Mouse (Mus musculus): ENCODE measurements around the gene 4930595D18Rik. TPM values are rescaled to one million over a fixed set of nuclear protein-coding genes. Genes with fewer than 3 reads are reported as not detected.
A peak's percentile ranks its signal among the peaks of the same experiment; 100 is the strongest.

Gene 4930595D18Rik
- polyA plus RNA-seq, 1 experiment from 2014 or later, result not detected

DNA sequence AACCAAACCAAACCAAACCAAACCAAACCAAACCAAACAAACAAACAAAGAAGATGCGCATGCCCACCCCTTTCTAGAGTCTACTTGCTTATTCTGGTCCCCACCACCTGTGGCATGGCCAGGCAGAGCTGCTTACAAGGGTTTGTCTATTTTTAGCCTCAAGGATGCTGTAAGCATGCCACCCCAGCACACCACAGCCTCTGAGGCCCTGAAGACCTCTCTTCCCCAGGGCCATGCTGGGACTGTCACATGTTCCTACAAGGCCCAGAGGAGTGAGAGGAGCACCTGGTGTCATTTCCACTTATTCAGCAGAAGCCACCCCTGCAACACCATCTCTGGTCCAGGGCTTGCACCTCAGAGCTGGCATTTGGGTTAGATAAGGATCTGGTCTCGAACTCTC is 39.7 kb downstream of the 4930595D18Rik start:
- Histone ChIP-seq H3K36me3 (replicated peaks; ENCODE audit: control insufficient read depth, insufficient read depth, low read depth, low read length) (no peaks in the 10 kb centered on the region), H3K9ac (replicated peaks; ENCODE audit: low read length) (no peak overlapping the region), H3K4me2 (ENCODE audit: low read depth, low read length) (no peak overlapping the region), H3K27me3 (ENCODE audit: control insufficient read depth, insufficient read depth, low read length) (no peaks in the 10 kb centered on the region), H3K4me3 (ENCODE audit: low read depth, low read length) (no peak overlapping the region), H3K27ac (replicated peaks; ENCODE audit: low read depth, low read length) (no peak overlapping the region), H3K9me3 (replicated peaks; ENCODE audit: control insufficient read depth, low read length) (no peaks in the 10 kb centered on the region), H3K4me1 (ENCODE audit: control insufficient read depth, insufficient read depth, low read length) (peaks cover 3% of the 10 kb centered on the region; the same call in 1 of the 2 replicates)
- DNase-seq (ENCODE audit: low spot score) (no peak), ATAC-seq (replicated peaks; ENCODE audit: insufficient number of reproducible peaks, low FRiP score, low TSS enrichment, low read depth) (no peak)
- 94% methylated on average over 2 of the region's 2 CpGs for WGBS

DNA sequence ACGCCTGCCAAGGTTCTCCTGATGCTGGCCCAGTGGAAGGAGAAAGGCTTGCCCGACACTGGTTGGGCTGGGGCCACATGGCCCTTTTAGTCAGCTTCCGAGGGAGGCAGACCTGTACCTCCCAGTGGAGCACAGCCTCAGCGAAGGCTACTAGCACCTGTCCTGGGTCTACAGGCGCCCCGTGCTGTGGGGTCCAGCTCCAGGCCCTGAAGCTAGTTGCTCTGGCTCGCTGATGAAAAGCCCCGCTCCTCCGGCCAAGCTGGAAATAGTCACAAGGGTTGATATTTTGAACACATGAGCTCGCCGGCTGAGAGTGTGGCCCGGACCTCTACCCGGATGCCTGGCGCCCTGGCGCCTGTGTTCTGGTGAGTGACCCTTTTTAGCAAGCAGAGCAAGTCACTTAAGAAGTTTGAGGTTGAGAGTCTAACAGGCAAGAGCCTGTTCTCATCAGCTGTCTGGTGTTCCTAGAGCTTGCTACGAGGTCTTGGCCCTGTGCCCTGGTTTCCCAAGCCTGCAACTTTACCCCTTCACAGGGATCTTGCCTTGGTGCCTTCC is 40.7 kb downstream of the 4930595D18Rik start:
- Histone ChIP-seq H3K36me3 (replicated peaks; ENCODE audit: control insufficient read depth, insufficient read depth, low read depth, low read length) (no peaks in the 10 kb centered on the region), H3K27me3 (ENCODE audit: control insufficient read depth, insufficient read depth, low read length) (no peaks in the 10 kb centered on the region), H3K9me3 (replicated peaks; ENCODE audit: control insufficient read depth, low read length) (no peaks in the 10 kb centered on the region), H3K27ac (replicated peaks; ENCODE audit: low read depth, low read length) (peak overlapping the region; percentile 52), H3K4me2 (ENCODE audit: low read depth, low read length) (no peak overlapping the region), H3K4me1 (ENCODE audit: control insufficient read depth, insufficient read depth, low read length) (peaks cover 3% of the 10 kb centered on the region; the same call in 1 of the 2 replicates), H3K9ac (replicated peaks; ENCODE audit: low read length) (no peak overlapping the region), H3K4me3 (ENCODE audit: low read depth, low read length) (no peak overlapping the region)
- 72% methylated on average over 16 of the region's 16 CpGs for WGBS
- DNase-seq (ENCODE audit: low spot score) (no peak), ATAC-seq (replicated peaks; ENCODE audit: insufficient number of reproducible peaks, low FRiP score, low TSS enrichment, low read depth) (no peak)

DNA sequence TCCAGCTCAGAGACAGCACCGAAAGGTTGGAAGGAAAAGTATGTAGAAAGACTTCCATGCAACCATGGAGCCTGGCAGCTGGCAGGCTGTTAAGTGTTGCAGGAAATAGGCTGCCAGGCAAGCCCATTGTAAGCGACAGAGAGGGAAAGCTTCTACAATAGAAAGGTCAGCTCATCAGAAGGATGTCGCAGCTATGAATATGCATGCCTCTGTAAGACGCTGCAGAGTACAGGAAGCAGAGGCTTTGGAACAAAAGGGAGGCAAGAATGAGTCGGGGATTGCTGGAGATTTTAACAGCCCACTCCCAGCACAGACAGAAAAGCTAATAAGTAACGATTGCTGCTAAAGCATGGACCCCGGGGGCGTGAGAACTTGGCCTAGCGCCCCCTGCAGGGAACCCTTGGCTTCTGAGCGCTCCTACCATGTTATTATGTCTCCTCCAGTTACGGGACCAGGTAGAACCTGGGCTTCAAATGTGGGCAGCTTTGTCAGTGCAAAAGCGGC is 41.2 kb downstream of the 4930595D18Rik start:
- Histone ChIP-seq H3K4me2 (ENCODE audit: low read depth, low read length) (no peak overlapping the region), H3K4me1 (ENCODE audit: control insufficient read depth, insufficient read depth, low read length) (peaks cover 3% of the 10 kb centered on the region; the same call in 1 of the 2 replicates), H3K9me3 (replicated peaks; ENCODE audit: control insufficient read depth, low read length) (no peaks in the 10 kb centered on the region), H3K27ac (replicated peaks; ENCODE audit: low read depth, low read length) (peak overlapping the region; percentile 52), H3K9ac (replicated peaks; ENCODE audit: low read length) (no peak overlapping the region), H3K36me3 (replicated peaks; ENCODE audit: control insufficient read depth, insufficient read depth, low read depth, low read length) (no peaks in the 10 kb centered on the region), H3K27me3 (ENCODE audit: control insufficient read depth, insufficient read depth, low read length) (no peaks in the 10 kb centered on the region), H3K4me3 (ENCODE audit: low read depth, low read length) (no peak overlapping the region)
- 23% methylated on average over 12 of the region's 12 CpGs for WGBS
- DNase-seq (ENCODE audit: low spot score) (peak; percentile 48), ATAC-seq (replicated peaks; ENCODE audit: insufficient number of reproducible peaks, low FRiP score, low TSS enrichment, low read depth) (0 out of 2 replicates have a peak, but pooled peaks have one; percentile 45)

DNA sequence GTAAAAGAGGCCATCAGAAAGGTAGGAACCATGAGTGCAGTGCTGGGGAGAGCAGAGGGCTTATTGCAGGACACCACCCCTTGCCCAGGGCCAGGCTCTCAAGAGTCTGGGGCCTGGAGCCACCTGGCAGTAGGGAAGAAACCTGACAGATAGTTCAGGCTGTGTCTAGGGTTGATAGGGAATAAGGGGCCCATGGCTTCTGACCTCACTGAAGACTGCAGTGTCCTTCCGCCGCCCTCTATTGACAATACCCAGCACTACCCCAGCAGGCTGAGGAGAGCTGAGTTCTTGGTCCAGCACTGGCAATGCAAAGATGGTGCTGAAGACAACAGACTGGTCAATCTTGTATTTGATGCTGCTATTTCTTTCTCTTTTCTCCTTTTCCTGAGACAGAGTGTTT is 47.2 kb downstream of the 4930595D18Rik start:
- ATAC-seq (replicated peaks; ENCODE audit: insufficient number of reproducible peaks, low FRiP score, low TSS enrichment, low read depth), result no peak
- H3K27me3 ChIP-seq (ENCODE audit: control insufficient read depth, insufficient read depth, low read length), result no peaks in the 10 kb centered on the region
- no peak overlapping the region for H3K9ac ChIP-seq (replicated peaks; ENCODE audit: low read length)
- no peak overlapping the region for H3K4me3 ChIP-seq (ENCODE audit: low read depth, low read length)
- 48% methylated on average over 2 of the region's 2 CpGs for WGBS
- DNase-seq (ENCODE audit: low spot score), result no peak
- no peaks in the 10 kb centered on the region for H3K4me1 ChIP-seq (ENCODE audit: control insufficient read depth, insufficient read depth, low read length)
- H3K36me3 ChIP-seq (replicated peaks; ENCODE audit: control insufficient read depth, insufficient read depth, low read depth, low read length), result no peaks in the 10 kb centered on the region
- H3K27ac ChIP-seq (replicated peaks; ENCODE audit: low read depth, low read length), result no peak overlapping the region
- H3K4me2 ChIP-seq (ENCODE audit: low read depth, low read length), result no peak overlapping the region
- no peaks in the 10 kb centered on the region for H3K9me3 ChIP-seq (replicated peaks; ENCODE audit: control insufficient read depth, low read length)

DNA sequence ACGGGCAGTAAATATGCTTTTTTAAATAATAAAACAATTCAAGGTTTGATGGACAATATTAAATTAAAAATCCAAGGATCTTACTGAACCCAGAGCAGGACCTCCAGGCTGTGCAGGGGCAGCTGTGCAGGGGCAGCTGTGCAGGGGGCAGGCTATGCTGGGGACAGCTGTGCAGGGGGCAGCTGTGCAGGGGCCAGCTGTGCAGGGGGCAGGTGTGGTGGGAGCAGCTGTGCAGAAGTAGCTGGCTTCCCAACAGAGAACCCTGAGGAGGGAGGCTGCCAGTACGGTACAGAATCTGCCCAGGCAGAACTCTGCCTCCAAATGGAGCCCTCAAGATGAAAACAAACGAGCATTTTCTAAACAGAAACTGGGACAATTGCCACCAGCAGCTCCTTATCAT is 48.3 kb downstream of the 4930595D18Rik start:
- Histone ChIP-seq H3K36me3 (replicated peaks; ENCODE audit: control insufficient read depth, insufficient read depth, low read depth, low read length) (no peaks in the 10 kb centered on the region), H3K27ac (replicated peaks; ENCODE audit: low read depth, low read length) (no peak overlapping the region), H3K27me3 (ENCODE audit: control insufficient read depth, insufficient read depth, low read length) (no peaks in the 10 kb centered on the region), H3K9me3 (replicated peaks; ENCODE audit: control insufficient read depth, low read length) (no peaks in the 10 kb centered on the region), H3K4me1 (ENCODE audit: control insufficient read depth, insufficient read depth, low read length) (no peaks in the 10 kb centered on the region), H3K4me2 (ENCODE audit: low read depth, low read length) (no peak overlapping the region), H3K4me3 (ENCODE audit: low read depth, low read length) (no peak overlapping the region), H3K9ac (replicated peaks; ENCODE audit: low read length) (no peak overlapping the region)
- DNase-seq (ENCODE audit: low spot score), result no peak
- 76% methylated on average over 3 of the region's 3 CpGs for WGBS
- ATAC-seq (replicated peaks; ENCODE audit: insufficient number of reproducible peaks, low FRiP score, low TSS enrichment, low read depth), result no peak

DNA sequence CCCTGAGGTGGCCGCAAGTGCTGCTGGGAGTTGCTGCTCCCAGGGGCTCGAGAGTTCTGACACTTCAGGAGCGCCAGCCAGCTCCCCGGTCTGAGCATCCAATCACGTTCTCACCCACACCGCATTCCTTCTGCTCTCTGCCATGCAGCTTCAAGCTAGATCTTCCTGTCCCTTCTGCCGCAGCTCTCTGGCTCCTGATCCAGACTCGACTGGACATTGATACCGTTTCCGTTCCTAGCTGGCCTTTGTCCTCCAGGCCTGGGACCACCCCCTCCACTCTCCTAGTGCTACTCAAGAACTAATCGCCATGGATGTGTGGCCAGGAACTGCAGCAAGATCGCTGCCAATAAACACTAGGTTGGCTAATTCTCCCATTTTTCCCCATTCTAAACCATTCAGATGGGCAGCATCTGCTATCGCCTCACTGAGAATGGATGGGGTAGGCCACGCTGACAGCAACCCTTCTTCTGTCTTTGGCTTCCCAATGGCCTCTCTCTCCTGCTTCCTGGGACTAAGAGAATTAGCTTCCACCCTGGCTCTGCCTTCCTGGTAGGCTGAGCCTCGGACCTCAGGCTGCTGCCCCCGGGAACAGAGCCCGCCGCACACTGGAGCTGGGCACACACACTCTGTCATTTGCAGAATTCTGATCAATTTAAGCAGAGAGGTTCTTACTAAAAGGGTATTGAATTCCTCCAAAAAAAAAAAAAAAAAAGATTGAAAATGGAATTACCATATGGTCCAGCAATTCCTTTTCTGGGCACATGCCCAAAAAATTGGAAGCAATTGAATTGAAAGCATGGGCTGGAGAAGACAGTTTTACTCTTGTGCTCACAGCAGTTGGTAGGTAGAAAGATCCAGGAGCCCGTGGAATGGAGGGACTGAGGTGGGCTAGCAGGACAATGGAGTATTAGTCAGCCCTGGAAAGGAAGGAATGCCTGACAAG is 49.2 kb downstream of the 4930595D18Rik start:
- no peaks in the 10 kb centered on the region for H3K27me3 ChIP-seq (ENCODE audit: control insufficient read depth, insufficient read depth, low read length)
- H3K4me3 ChIP-seq (ENCODE audit: low read depth, low read length), result no peak overlapping the region
- ATAC-seq (replicated peaks; ENCODE audit: insufficient number of reproducible peaks, low FRiP score, low TSS enrichment, low read depth) (no peak), DNase-seq (ENCODE audit: low spot score) (no peak)
- WGBS, result 77% methylated on average over 19 of the region's 19 CpGs
- H3K36me3 ChIP-seq (replicated peaks; ENCODE audit: control insufficient read depth, insufficient read depth, low read depth, low read length), result no peaks in the 10 kb centered on the region
- no peak overlapping the region for H3K4me2 ChIP-seq (ENCODE audit: low read depth, low read length)
- no peaks in the 10 kb centered on the region for H3K9me3 ChIP-seq (replicated peaks; ENCODE audit: control insufficient read depth, low read length)
- no peak overlapping the region for H3K27ac ChIP-seq (replicated peaks; ENCODE audit: low read depth, low read length)
- H3K9ac ChIP-seq (replicated peaks; ENCODE audit: low read length), result no peak overlapping the region
- no peaks in the 10 kb centered on the region for H3K4me1 ChIP-seq (ENCODE audit: control insufficient read depth, insufficient read depth, low read length)

DNA sequence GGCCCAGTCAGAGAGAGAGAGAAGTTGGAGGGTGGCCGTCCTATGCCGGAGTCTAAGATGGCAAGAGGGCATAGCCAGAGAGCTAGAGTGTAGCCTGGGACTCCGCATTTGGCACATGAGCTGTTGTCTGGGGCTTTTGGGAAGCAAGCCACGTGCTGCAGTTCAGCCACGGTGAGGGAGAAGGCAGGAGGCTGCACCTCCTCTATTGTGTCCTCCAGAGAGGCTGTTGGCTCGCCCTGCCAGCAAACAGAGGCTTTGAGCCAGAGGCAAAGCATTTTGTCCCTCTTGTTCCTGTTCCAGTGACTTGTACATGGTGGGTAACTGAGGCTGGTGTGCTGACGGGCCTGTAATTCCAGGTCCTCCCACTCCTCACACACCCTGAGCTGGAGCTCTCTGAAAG is 50.1 kb downstream of the 4930595D18Rik start:
- Histone ChIP-seq H3K36me3 (replicated peaks; ENCODE audit: control insufficient read depth, insufficient read depth, low read depth, low read length) (no peaks in the 10 kb centered on the region), H3K9ac (replicated peaks; ENCODE audit: low read length) (no peak overlapping the region), H3K27me3 (ENCODE audit: control insufficient read depth, insufficient read depth, low read length) (no peaks in the 10 kb centered on the region), H3K4me1 (ENCODE audit: control insufficient read depth, insufficient read depth, low read length) (no peaks in the 10 kb centered on the region), H3K4me3 (ENCODE audit: low read depth, low read length) (no peak overlapping the region), H3K4me2 (ENCODE audit: low read depth, low read length) (no peak overlapping the region), H3K27ac (replicated peaks; ENCODE audit: low read depth, low read length) (no peak overlapping the region), H3K9me3 (replicated peaks; ENCODE audit: control insufficient read depth, low read length) (no peaks in the 10 kb centered on the region)
- DNase-seq (ENCODE audit: low spot score) (no peak), ATAC-seq (replicated peaks; ENCODE audit: insufficient number of reproducible peaks, low FRiP score, low TSS enrichment, low read depth) (no peak)
- WGBS, result 83% methylated on average over 7 of the region's 7 CpGs

DNA sequence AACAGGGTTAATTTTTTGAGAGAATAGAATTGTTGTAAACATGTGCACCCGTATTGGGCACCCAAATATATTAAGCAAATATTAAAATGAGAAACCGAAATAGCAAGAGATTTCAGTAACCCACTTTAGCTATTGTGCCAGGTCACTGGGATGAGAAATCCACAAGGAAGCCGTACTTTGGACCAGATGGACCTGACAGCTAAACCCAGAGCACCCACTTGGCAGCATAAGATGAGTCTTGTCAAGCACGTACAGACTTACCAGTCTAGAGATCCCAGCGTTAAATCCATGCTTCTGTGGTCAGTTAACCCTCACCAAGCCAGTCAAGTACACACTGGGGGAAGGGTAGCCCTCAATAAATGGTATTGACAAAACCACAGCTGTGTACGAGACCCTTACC is 58.6 kb downstream of the 4930595D18Rik start:
- Histone ChIP-seq H3K4me2 (ENCODE audit: low read depth, low read length) (no peak overlapping the region), H3K27ac (replicated peaks; ENCODE audit: low read depth, low read length) (no peak overlapping the region), H3K9ac (replicated peaks; ENCODE audit: low read length) (no peak overlapping the region), H3K27me3 (ENCODE audit: control insufficient read depth, insufficient read depth, low read length) (no peaks in the 10 kb centered on the region), H3K4me3 (ENCODE audit: low read depth, low read length) (no peak overlapping the region), H3K4me1 (ENCODE audit: control insufficient read depth, insufficient read depth, low read length) (no peaks in the 10 kb centered on the region), H3K9me3 (replicated peaks; ENCODE audit: control insufficient read depth, low read length) (no peaks in the 10 kb centered on the region), H3K36me3 (replicated peaks; ENCODE audit: control insufficient read depth, insufficient read depth, low read depth, low read length) (no peaks in the 10 kb centered on the region)
- DNase-seq (ENCODE audit: low spot score) (no peak), ATAC-seq (replicated peaks; ENCODE audit: insufficient number of reproducible peaks, low FRiP score, low TSS enrichment, low read depth) (no peak)
- 74% methylated on average over 6 of the region's 6 CpGs for WGBS

Data from embryonic facial prominence, embryonic 11.5 days (tissue).